Mouse (Mus musculus) right cerebral cortex, postnatal 14 days (tissue): ENCODE results near the gene Sorcs2.

Source experiments
- DNase-seq: peaks from one replicate; pipeline ENCODE4 v3.0.0; 2022

Sorcs2 gene

DNA sequence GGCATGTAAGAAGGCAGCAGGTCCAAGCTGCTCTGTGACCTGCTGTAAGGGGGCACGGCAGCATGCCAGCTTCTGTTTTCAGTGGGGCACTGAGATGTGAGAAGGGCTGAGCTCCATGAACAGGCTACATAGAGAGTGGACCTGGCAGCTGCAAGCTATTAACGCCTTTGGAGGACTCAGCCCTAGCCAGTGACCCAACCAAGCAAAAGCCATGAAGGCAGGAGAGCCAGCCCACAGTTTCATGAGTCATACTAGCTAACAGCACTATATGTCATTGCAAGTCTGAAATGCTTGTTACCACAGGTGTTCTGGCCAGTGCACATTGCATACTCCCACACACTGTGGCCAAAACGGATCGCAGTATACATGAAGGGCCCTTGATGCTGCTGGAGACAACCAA is 41.3 kb downstream of the Sorcs2 start:
- no peak for DNase-seq

- no peak for DNase-seq
Measured at GRCm38 (mm10) chr5:36355683-36356082, 42.3 kb downstream of the Sorcs2 start.

DNA sequence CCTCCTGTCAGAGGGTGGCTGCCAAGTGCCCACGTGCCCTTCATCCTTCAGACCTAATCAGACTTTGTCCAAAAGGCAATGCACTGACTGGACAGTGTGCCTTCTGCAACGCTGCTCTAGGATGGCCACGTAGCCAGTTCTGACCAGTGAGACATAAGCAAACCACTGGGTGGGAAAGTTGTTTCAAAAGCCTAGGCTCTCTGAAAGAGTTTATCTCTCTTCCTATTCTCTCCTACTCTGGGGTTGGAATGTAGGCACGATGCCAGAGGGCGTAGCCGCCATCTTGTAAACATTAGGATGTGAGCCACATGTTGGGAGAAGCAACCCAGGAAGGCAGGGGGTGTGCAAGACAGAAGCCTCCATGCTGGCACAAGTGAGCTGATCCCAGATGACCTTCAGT is 44.3 kb downstream of the Sorcs2 start:
- DNase-seq: no peak

GRCm38 (mm10) chr5:36353194-36353593 is 44.7 kb downstream of the Sorcs2 start:
- DNase-seq: no peak

- DNase-seq: no peak
Measured at GRCm38 (mm10) chr5:36346698-36347097, 51.2 kb downstream of the Sorcs2 start.

DNA sequence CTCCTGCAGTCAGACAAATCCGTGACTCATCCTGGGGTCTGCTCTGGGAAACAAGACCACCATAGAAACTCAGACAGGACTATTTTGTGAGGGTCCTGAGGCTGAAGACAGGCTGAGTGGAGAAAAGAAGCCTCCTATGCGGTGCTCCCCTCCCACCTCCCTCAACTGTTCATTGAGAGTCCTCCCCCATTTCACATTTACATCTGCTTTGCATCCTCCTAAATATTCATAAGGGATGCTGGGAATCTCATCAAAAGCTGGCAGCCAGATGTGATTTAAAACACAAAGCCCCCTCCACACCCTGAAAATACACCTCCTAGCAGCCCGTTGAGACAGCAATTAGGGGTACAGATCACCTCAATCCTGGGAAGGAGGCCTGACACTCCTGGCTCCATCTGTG is 58.7 kb downstream of the Sorcs2 start:
- DNase-seq: no peak

DNA sequence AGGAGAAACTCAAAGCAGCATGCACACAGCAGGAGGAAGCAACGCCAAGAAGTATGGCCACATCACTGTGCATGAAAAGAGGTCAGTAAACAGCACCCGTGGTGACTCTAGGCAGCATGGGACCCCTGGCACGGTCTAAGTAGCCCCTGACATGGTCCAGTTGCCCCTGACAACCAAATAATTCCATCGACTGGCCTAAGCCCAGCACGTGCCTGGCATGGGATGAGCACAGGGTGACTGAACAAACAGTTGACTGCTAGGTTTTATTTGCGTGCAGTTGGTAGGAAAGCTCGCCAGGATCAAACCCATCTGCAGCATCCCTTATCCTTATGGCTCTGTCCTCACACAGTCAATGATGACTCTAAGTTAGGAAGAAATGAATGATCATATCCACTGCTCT is 61.7 kb downstream of the Sorcs2 start:
- DNase-seq: no peak

DNA sequence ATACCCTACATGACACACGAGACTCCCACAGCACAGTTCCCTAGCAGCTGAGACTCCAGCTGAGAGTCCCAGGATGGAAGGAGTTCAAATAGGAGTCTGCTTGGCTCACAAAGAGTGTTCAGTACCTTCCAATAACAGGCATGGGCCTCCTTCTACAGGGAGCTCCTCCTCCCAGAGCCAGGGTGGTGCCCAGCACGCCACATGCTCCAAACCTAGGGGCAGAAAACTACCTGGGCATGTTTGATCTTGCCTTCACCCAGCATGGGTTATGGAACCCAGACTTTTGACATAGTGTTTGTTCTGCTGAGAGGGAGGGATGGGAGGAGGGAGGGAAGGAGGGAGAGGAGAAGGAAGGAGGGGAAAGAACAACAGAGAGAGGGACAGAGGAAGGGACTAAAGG is 62.3 kb downstream of the Sorcs2 start:
- no peak for DNase-seq

GRCm38 (mm10) chr5:36334227-36334626 is 63.7 kb downstream of the Sorcs2 start:
- DNase-seq: no peak

DNA sequence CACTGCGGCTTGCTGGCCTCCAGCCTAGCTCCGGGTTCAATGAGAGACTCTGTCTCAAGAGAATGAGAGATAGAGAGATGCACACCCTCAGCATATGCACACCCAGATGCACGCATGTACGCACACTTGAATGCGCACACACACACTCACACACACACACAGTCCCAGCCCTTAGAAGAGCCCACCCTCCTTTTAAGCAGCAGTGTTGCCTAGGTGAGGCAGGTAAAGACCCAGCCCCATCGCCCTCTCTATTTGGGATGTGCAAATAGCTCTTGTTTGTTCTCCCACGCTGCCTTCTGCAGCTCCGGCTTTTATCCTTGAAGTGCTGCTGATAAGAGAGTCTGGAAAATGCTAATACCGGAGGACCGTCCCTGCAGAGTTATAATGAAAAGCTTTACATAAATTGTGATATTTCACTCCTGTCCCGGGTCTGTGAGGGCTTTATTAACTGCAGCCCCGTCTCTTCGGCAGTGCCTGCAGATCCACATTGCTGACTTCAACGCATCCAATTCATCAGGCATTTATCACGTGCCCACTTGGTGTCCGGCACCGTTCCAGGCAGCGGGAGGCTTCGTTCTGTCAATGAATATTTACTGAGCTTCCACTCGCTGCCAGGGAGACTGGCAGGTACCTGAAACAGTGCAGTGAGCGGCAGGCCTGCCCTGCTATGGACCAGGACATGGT is 67.3 kb downstream of the Sorcs2 start:
- DNase-seq: no peak

DNA sequence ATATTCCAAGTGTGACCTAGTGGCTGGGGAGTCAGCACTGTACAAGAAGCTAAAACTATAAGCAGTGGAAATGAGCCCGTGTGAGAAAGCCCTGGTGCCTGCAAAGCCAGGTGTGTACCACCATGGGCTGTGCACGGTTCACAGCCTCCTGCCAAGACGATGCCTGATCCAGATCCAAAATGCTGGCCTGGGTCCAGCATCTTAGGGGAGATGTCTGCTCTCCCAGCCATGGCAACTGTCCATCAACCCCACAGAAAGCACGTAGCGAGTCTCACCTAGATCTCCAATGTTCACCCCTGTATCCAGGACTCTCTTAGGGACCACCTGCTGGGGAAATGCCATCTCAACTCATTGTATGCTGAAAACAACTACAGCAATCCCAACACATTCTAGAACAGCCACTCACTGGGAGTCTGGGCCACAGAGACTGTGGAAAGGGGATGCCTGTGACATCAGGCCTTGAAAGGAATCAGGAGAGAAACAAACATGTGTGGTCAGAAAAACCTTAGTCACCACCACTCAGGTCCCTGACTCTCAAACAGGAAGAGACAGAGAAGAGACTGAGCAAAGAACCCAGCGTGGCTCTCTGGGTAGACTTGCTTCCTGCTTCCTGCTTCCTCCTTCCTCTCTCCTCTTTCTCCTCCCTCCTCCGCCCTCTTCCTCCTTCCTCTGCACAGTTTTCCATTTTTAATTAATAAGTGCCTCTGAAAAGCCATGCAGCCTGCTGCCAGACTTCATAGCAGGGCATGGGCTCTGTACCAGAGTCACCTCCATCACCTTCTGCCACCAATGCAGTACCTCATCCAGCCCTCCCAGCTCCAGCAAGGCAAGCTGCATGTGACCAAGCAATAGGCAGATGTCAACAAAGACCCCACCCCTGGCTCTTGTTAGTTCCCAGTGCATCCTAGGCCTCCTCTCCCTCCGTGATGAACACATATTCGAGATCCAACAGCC is 71.6 kb downstream of the Sorcs2 start:
- DNase-seq: no peak

DNA sequence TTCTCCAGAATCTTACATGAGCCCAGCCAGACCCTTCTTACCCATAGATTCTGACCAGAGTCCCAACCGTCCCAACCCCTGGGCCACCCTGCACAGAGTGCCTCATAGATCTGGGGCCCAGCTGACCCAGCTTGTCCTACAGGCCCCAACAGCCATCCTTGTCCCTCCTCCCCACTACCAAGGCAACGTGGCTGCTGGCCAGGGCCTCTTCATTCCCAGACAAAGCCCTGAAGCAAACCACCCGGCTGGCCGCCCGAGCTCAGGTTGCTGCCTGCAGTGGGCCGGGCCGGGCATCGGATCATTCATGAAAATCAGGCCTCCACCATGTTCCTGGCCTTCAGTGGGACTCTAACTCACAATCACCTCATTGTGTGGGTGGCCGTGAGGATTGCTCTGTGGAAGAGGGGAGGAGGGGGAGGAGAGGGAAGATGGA is 73.8 kb downstream of the Sorcs2 start:
- peak; percentile 72 for DNase-seq

- DNase-seq: peak; percentile 71
Measured at GRCm38 (mm10) chr5:36323526-36323925, 74.4 kb downstream of the Sorcs2 start.

- no peak for DNase-seq
Measured at GRCm38 (mm10) chr5:36321581-36321980, 76.4 kb downstream of the Sorcs2 start.

DNA sequence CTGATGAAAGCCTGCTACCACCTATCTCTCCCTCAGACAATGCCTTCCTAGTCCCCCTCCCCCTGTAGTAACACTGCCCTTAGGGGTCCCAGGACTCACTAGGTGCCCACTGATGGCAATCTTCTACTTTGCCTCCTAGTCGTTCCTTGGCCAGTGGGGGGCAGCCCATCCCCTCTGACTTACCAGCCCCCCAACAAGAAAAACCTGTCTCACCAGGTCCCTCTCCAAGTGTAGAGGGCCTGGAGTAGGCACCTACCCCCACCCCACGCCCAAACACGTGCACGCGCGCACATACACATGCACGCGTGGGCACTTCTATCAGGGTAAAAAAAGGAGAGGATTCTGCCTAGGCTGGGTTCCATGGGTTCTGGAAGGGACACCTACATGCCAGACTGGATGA is 77.3 kb downstream of the Sorcs2 start:
- DNase-seq: no peak

DNA sequence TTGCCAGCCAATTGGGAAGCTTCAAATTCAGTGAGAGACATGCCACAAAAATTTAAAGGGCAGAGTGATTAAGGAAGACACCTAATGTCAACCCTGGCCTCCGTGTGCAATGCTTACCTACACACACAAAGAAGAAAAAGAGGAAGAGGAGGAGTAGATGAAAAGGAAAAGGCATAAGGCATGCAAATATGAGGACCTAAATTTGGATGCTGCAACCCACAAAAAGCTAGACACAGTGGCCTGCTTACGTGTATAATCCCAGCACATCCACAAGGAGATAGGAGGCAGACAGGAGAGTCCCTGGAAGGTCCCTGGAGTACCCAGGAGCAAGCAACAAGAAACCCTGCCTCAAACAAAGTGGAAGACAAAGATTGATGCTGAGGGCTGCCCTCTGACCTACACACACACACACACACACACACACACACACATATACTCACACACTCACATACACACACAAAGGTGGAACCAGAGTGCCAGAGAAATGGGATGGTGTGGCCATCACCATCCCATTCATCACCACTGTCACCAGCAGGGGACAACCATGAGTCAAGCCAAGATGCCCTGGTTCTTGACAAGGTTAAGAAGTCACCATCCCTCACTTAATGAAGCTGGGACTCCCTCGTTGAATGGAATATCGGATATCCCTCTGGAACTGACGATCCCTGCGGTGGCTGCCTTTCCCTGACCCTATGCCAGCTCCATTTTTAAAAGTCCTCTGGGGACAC is 80.1 kb downstream of the Sorcs2 start:
- no peak for DNase-seq

- no peak for DNase-seq
Measured at GRCm38 (mm10) chr5:36315106-36315505, 82.8 kb downstream of the Sorcs2 start.

GRCm38 (mm10) chr5:36313353-36314079 is 84.4 kb downstream of the Sorcs2 start:
- DNase-seq: peak; percentile 33

GRCm38 (mm10) chr5:36312926-36313325 is 85.0 kb downstream of the Sorcs2 start:
- DNase-seq: no peak

DNA sequence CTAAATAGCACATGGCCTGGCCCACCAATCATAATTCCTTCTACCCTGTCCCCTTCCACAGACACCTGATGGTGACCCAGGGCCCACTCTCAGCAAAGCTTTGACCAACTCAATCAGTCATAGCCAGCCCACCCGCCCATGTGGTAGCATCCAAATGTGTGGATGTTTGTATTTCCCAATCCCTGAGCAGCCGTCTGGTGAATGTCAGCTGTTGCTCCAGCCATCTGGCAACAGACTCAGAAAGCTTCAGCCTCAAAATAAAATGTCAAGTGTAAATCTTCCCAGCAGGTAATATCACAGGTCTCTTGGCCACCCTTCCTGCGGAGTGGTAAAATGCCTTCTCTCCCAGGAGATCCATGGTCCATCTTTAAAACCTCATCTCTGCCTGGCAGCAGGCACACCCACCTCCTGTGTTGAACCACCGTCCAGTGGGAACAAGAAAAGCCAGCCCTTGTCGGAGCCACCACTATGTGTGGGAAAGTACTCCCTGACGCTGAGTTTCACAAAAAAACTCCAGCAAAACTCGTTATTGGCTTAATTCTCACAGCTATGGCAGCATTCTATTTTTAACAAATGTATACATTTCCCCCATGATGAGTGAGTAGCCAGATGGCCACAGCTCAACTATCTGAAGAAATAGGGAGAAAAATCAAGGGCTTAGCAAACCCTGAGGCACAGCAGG is 93.5 kb downstream of the Sorcs2 start:
- DNase-seq: no peak

DNA sequence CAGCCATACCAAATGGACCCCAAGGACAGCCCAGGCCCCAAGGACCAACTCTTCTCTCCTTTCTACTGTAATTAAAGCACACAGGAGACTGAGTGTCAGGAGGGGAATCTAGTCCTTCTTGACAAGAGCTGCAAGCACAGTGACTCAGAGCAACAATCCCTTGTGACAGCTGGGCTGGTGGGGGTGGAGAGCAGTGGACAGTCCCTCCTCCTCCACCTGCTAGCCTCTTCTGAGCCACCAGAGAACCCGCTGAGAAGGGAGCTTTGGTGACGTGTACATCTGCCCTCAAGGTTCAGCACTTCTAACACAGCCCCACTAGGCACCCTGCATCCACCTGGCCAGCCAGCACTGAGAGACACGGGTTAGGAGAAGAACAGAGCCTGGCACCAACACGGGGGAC is 96.8 kb downstream of the Sorcs2 start:
- DNase-seq: no peak

GRCm38 (mm10) chr5:36298049-36298448 is 99.9 kb downstream of the Sorcs2 start:
- DNase-seq: no peak
